Mouse (Mus musculus) stomach, embryonic 14.5 days (tissue): Measurements from ENCODE around the gene Stfa1. TPM values are rescaled to one million over a fixed set of nuclear protein-coding genes. Genes with fewer than 3 reads are reported as not detected.
"Not testable (repeated sequence)": the region's sequence is repeated elsewhere in the genome, so short reads cannot be mapped to it uniquely, and the experiment has no call there.

Source experiments
- ATAC-seq: fragments of 200-750 bp; cut with Nextera tagmentation; 2 replicates; pipeline ENCODE4 v1.8.0; 2017; ENCODE audit warnings: low read depth, moderate TSS enrichment; ENCODE audit not compliant: insufficient number of reproducible peaks, insufficient read depth, low FRiP score
- H3K27ac ChIP-seq: fragments of 300-500 bp; sonication (generic); 2 replicates; pipeline ENCODE4 v1.5.1; 2014; ENCODE audit warnings: mild to moderate bottlenecking, low read length, moderate library complexity, mixed read lengths
- H3K27me3 ChIP-seq: fragments of 300-500 bp; sonication (generic); 2 replicates; pipeline ENCODE4 v1.6.1; 2014; ENCODE audit warnings: low read length, control low read depth, mixed read lengths; ENCODE audit not compliant: control insufficient read depth, insufficient read depth
- H3K36me3 ChIP-seq: fragments of 300-500 bp; sonication (generic); 2 replicates; pipeline ENCODE4 v1.6.1; 2014; ENCODE audit warnings: mild to moderate bottlenecking, control low read depth, low read length, moderate library complexity, mixed read lengths; ENCODE audit not compliant: control insufficient read depth, insufficient read depth
- H3K4me1 ChIP-seq: fragments of 300-500 bp; sonication (generic); 2 replicates; pipeline ENCODE4 v1.6.1; 2014; ENCODE audit warnings: low read length, control low read depth, mixed read lengths; ENCODE audit not compliant: control insufficient read depth, insufficient read depth
- H3K4me2 ChIP-seq: fragments of 300-500 bp; sonication (generic); replicated peaks from 2 replicates; pipeline ENCODE4 v1.6.1; 2014; ENCODE audit warnings: low read depth, low read length, control low read depth
- H3K4me3 ChIP-seq: fragments of 300-500 bp; sonication (generic); 2 replicates; pipeline ENCODE4 v1.5.1; 2014; ENCODE audit warnings: low read depth, low read length, control low read depth
- H3K9ac ChIP-seq: fragments of 300-500 bp; sonication (generic); replicated peaks from 2 replicates; pipeline ENCODE4 v1.6.1; 2014; ENCODE audit warnings: low read depth, mild to moderate bottlenecking, control low read depth, low read length, moderate library complexity, mixed read lengths
- H3K9me3 ChIP-seq: fragments of 300-500 bp; sonication (generic); 2 replicates; pipeline ENCODE4 v1.6.1; 2016; ENCODE audit warnings: low read depth, low read length, control low read depth; ENCODE audit not compliant: control insufficient read depth
- WGBS: fragments of 180-500 bp; shearing (Covaris S2); extraction: QIAGEN DNeasy Blood & Tissue Kit; methylation state at CpG from one replicate; pipeline ENCODE4 v1.1.7; 2014; 5-methylcytosine and 5-hydroxymethylcytosine counted together
- polyA plus RNA-seq: library from polyadenylated mRNA; unstranded; fragments of >200 nt; fragmentation: Nextera tagmentation; extraction: Ambion mirVana; gene quantifications from 2 replicates; pipeline ENCODE4 v1.2.1, GENCODE M21; 2014

Gene Stfa1
- polyA plus RNA-seq, result 15.1 and 16.5 TPM in 2 replicates

- not testable (repeated sequence) for H3K9me3 ChIP-seq, ATAC-seq, H3K4me1 ChIP-seq, H3K27ac ChIP-seq, H3K4me2 ChIP-seq, H3K36me3 ChIP-seq, H3K9ac ChIP-seq, H3K27me3 ChIP-seq, H3K4me3 ChIP-seq
- WGBS, result 90% methylated on average over 4 of the region's 4 CpGs
Measured at GRCm38 (mm10) chr16:36276796-36277195, at the start of gene Stfa1. Gene Stfa1, plus strand, starts transcription at chr16:36276951.

- H3K27ac ChIP-seq, H3K9ac ChIP-seq, H3K27me3 ChIP-seq, H3K9me3 ChIP-seq, H3K4me2 ChIP-seq, H3K36me3 ChIP-seq, H3K4me3 ChIP-seq, ATAC-seq, H3K4me1 ChIP-seq: not testable (repeated sequence)
Measured at GRCm38 (mm10) chr16:36260585-36260984, 16.2 kb upstream of the Stfa1 start.

- no peaks in the 10 kb centered on the region for H3K27me3 ChIP-seq
- no peak overlapping the region for H3K27ac ChIP-seq
- no peaks in the 10 kb centered on the region for H3K4me1 ChIP-seq
- H3K36me3 ChIP-seq, result no peaks in the 10 kb centered on the region
- no peaks in the 10 kb centered on the region for H3K9me3 ChIP-seq
- no peak overlapping the region for H3K4me3 ChIP-seq
- no peak for ATAC-seq
- H3K4me2 ChIP-seq, result no peak overlapping the region
- WGBS, result 79% methylated on average over 4 of the region's 4 CpGs
- H3K9ac ChIP-seq, result no peak overlapping the region
Measured at GRCm38 (mm10) chr16:36289140-36289539, 12.4 kb downstream of the Stfa1 start.

GRCm38 (mm10) chr16:36307631-36308030, 30.9 kb downstream of the Stfa1 start:
- no peak for ATAC-seq
- Histone ChIP-seq H3K27me3 (no peaks in the 10 kb centered on the region), H3K4me1 (no peaks in the 10 kb centered on the region), H3K27ac (no peak overlapping the region), H3K36me3 (no peaks in the 10 kb centered on the region), H3K9me3 (no peaks in the 10 kb centered on the region), H3K4me2 (no peak overlapping the region), H3K4me3 (no peak overlapping the region), H3K9ac (no peak overlapping the region)
- 82% methylated on average over 4 of the region's 4 CpGs for WGBS

- H3K4me3 ChIP-seq, ATAC-seq, H3K27me3 ChIP-seq, H3K27ac ChIP-seq, H3K4me2 ChIP-seq, H3K9me3 ChIP-seq, H3K36me3 ChIP-seq, H3K9ac ChIP-seq, H3K4me1 ChIP-seq: not testable (repeated sequence)
- 74% methylated on average over 6 of the region's 6 CpGs for WGBS
Measured at GRCm38 (mm10) chr16:36316111-36316510, 39.4 kb downstream of the Stfa1 start.

- no peak overlapping the region for H3K4me2 ChIP-seq
- H3K36me3 ChIP-seq, result no peaks in the 10 kb centered on the region
Measured at GRCm38 (mm10) chr16:36319286-36319685, 42.5 kb downstream of the Stfa1 start.

GRCm38 (mm10) chr16:36334232-36334631, 57.5 kb downstream of the Stfa1 start, which contains the start of gene BC117090:
Gene BC117090, minus strand, starts transcription at chr16:36334332.
- Histone ChIP-seq H3K4me1 (no peaks in the 10 kb centered on the region), H3K27ac (no peak within 1 kb of the TSS), H3K9me3 (no peaks in the 10 kb centered on the region), H3K27me3 (no peaks in the 10 kb centered on the region), H3K9ac (no peak within 1 kb of the TSS), H3K36me3 (no peaks in the 10 kb centered on the region), H3K4me2 (no peak within 1 kb of the TSS), H3K4me3 (no peak within 1 kb of the TSS)
- 77% methylated on average over 3 of the region's 3 CpGs for WGBS
- no peak for ATAC-seq

More at GRCm38 (mm10) chr16:36319286-36319685, 42.5 kb downstream of the Stfa1 start:
- no peak for ATAC-seq
- no peaks in the 10 kb centered on the region for H3K27me3 ChIP-seq
- no peak overlapping the region for H3K9ac ChIP-seq
- no peak overlapping the region for H3K27ac ChIP-seq
- H3K4me3 ChIP-seq, result no peak overlapping the region
- H3K4me1 ChIP-seq, result no peaks in the 10 kb centered on the region
- no peaks in the 10 kb centered on the region for H3K9me3 ChIP-seq

Other genes with a start within 250 kb of the Stfa1 start
- 10.4 and 11.9 TPM in 2 replicates for gene Wdr5b, start 235.8 kb upstream of the Stfa1 start, polyA plus RNA-seq
- gene Fam162a, start 205.4 kb upstream of the Stfa1 start, polyA plus RNA-seq, result 395 and 400 TPM in 2 replicates
- 71.0 and 85.7 TPM in 2 replicates for gene Ccdc58, start 205.3 kb upstream of the Stfa1 start, polyA plus RNA-seq
- 0.25 TPM in 2 replicates for gene Csta1, start 145.7 kb upstream of the Stfa1 start, polyA plus RNA-seq
- 2.7 and 3.6 TPM in 2 replicates for gene Stfa2l1, start 120.1 kb upstream of the Stfa1 start, polyA plus RNA-seq
- gene Gm5483, start 92.7 kb upstream of the Stfa1 start, polyA plus RNA-seq, result 6.7 and 12.1 TPM in 2 replicates
- not detected in 2 replicates for gene Gm5416, start 66.5 kb upstream of the Stfa1 start, polyA plus RNA-seq
- gene 2010005H15Rik, start 55.5 kb upstream of the Stfa1 start, polyA plus RNA-seq, result not detected in 2 replicates
- gene BC117090, start 57.4 kb downstream of the Stfa1 start, polyA plus RNA-seq, result not detected in 2 replicates
- 10.4 and 14.5 TPM in 2 replicates for gene BC100530, start 90.8 kb downstream of the Stfa1 start, polyA plus RNA-seq
- 0.61 and 2.1 TPM in 2 replicates for gene Stfa2, start 131.5 kb downstream of the Stfa1 start, polyA plus RNA-seq
- gene Stfa3, start 178.4 kb downstream of the Stfa1 start, polyA plus RNA-seq, result 3.5 and 3.6 TPM in 2 replicates